ENCODE assay signal across 11 mouse cellular contexts in the genomic region with DNA sequence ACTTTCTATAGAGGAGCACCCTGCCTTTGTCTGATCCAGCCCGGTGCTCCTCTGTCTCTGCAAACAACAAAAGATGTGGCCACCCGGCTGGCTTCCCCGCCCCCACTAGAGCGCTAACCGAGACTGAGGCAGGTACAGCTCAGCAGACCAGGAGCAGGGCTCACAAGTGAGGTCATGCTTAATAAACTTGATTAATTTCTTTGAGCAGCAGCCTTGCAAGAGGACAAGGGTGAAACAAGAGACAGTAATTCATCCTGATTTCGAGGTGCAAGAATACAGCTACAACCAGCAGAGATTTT. TPM values are rescaled to one million over a fixed set of nuclear protein-coding genes. Genes with fewer than 3 reads are reported as not detected.
DNase-seq lines count a peak whose midpoint lies in the region; ATAC-seq lines count a peak whose summit lies in the region.
"Had no signal": no experiment of that assay in that cellular context is flagged by ENCODE, and none has a peak within 500 bp of the region (broad histone marks: within the 10 kb centered on the region; RNA-seq: fewer than 3 reads in every experiment).

No protein-coding gene starts in this region.

- H3K9ac ChIP-seq in kidney, embryonic 14.5 days (ENCODE audit: low read depth, low read length): no peak overlapping the region
- 0 out of 2 replicates have a peak overlapping the region, but pooled peaks have one; percentile 36 for H3K9ac ChIP-seq in embryonic facial prominence, embryonic 13.5 days
- peak overlapping the region; percentile 53 for H3K9ac ChIP-seq in hindbrain, embryonic 14.5 days
- peak overlapping the region; percentile 23 for H3K9ac ChIP-seq in neural tube, embryonic 13.5 days
- H3K9ac ChIP-seq in intestine, embryonic 15.5 days: no peak overlapping the region
- H3K9ac ChIP-seq: limb, embryonic 13.5 days had no signal

- H3K27ac ChIP-seq in kidney, embryonic 14.5 days (ENCODE audit: low read depth, low read length): peak overlapping the region; percentile 13; the same call in 1 of the 2 replicates
- no peak overlapping the region for H3K27ac ChIP-seq in embryonic facial prominence, embryonic 13.5 days
- peak overlapping the region; percentile 67 for H3K27ac ChIP-seq in hindbrain, embryonic 14.5 days
- peak overlapping the region; percentile 86 for H3K27ac ChIP-seq in neural tube, embryonic 13.5 days (replicated peaks)
- no peak overlapping the region for H3K27ac ChIP-seq in intestine, embryonic 15.5 days
- H3K27ac ChIP-seq: limb, embryonic 13.5 days had no signal

- ATAC-seq in kidney, embryonic 14.5 days (ENCODE audit: low FRiP score, low TSS enrichment): peak; percentile 87
- ATAC-seq in embryonic facial prominence, embryonic 13.5 days (ENCODE audit: insufficient number of reproducible peaks, insufficient read depth, low FRiP score, low TSS enrichment, low read depth): no peak
- ATAC-seq in hindbrain, embryonic 14.5 days (ENCODE audit: low FRiP score): 0 out of 2 replicates have a peak, but pooled peaks have one; percentile 56
- peak; percentile 71; the same call in 1 of the 2 replicates for ATAC-seq in neural tube, embryonic 13.5 days (ENCODE audit: low read depth)
- no peak for ATAC-seq in intestine, embryonic 15.5 days

- WGBS in kidney, embryonic 14.5 days: 7% methylated on average over 6 of the region's 6 CpGs
- 18% methylated on average over 6 of the region's 6 CpGs for WGBS in embryonic facial prominence, embryonic 13.5 days
- WGBS in hindbrain, embryonic 14.5 days: 8% methylated on average over 6 of the region's 6 CpGs
- 9% methylated on average over 6 of the region's 6 CpGs for WGBS in neural tube, embryonic 13.5 days
- 23% methylated on average over 6 of the region's 6 CpGs for WGBS in intestine, embryonic 15.5 days

- no peak overlapping the region for H3K4me2 ChIP-seq in kidney, embryonic 14.5 days (replicated peaks; ENCODE audit: low read depth, low read length)
- no peak overlapping the region for H3K4me2 ChIP-seq in embryonic facial prominence, embryonic 13.5 days
- H3K4me2 ChIP-seq in hindbrain, embryonic 14.5 days (replicated peaks): no peak overlapping the region
- H3K4me2 ChIP-seq in neural tube, embryonic 13.5 days: no peak overlapping the region
- H3K4me2 ChIP-seq in intestine, embryonic 15.5 days (replicated peaks): no peak overlapping the region
- H3K4me2 ChIP-seq: limb, embryonic 13.5 days had no signal

- no peaks in the 10 kb centered on the region for H3K9me3 ChIP-seq in kidney, embryonic 14.5 days (ENCODE audit: control insufficient read depth, low read length)
- H3K9me3 ChIP-seq in embryonic facial prominence, embryonic 13.5 days: no peaks in the 10 kb centered on the region
- H3K9me3 ChIP-seq in hindbrain, embryonic 14.5 days (ENCODE audit: control insufficient read depth, low read length): no peaks in the 10 kb centered on the region
- no peaks in the 10 kb centered on the region for H3K9me3 ChIP-seq in neural tube, embryonic 13.5 days
- no peaks in the 10 kb centered on the region for H3K9me3 ChIP-seq in intestine, embryonic 15.5 days
- H3K9me3 ChIP-seq: limb, embryonic 13.5 days had no signal

- no peak overlapping the region for H3K4me3 ChIP-seq in kidney, embryonic 14.5 days (ENCODE audit: low read length)
- H3K4me3 ChIP-seq in embryonic facial prominence, embryonic 13.5 days: no peak overlapping the region
- H3K4me3 ChIP-seq in hindbrain, embryonic 14.5 days (replicated peaks; ENCODE audit: low read length): no peak overlapping the region
- no peak overlapping the region for H3K4me3 ChIP-seq in neural tube, embryonic 13.5 days
- H3K4me3 ChIP-seq in intestine, embryonic 15.5 days (replicated peaks): no peak overlapping the region
- H3K4me3 ChIP-seq: limb, embryonic 13.5 days; myocyte had no signal

- no peaks in the 10 kb centered on the region for H3K36me3 ChIP-seq in kidney, embryonic 14.5 days (ENCODE audit: control insufficient read depth, insufficient read depth, low read length)
- no peaks in the 10 kb centered on the region for H3K36me3 ChIP-seq in embryonic facial prominence, embryonic 13.5 days
- no peaks in the 10 kb centered on the region for H3K36me3 ChIP-seq in hindbrain, embryonic 14.5 days (replicated peaks; ENCODE audit: control insufficient read depth, insufficient read depth)
- H3K36me3 ChIP-seq in neural tube, embryonic 13.5 days: no peaks in the 10 kb centered on the region
- H3K36me3 ChIP-seq in intestine, embryonic 15.5 days: no peaks in the 10 kb centered on the region
- H3K36me3 ChIP-seq: limb, embryonic 13.5 days had no signal

- DNase-seq in kidney, postnatal 14 days: no peak
- DNase-seq in hindbrain, embryonic 14.5 days (ENCODE audit: low spot score): peak; percentile 45
- no peak for DNase-seq in thymus, postnatal 14 days
- no peak for DNase-seq in left cerebral cortex, adult 11 months (ENCODE audit: low spot score)
- DNase-seq: gastrocnemius, postnatal 36 days had no signal

- peaks cover 11% of the 10 kb centered on the region for H3K4me1 ChIP-seq in kidney, embryonic 14.5 days (ENCODE audit: control insufficient read depth, insufficient read depth, low read length)
- H3K4me1 ChIP-seq in embryonic facial prominence, embryonic 13.5 days: peaks cover 5% of the 10 kb centered on the region
- peaks cover 14% of the 10 kb centered on the region for H3K4me1 ChIP-seq in hindbrain, embryonic 14.5 days (replicated peaks; ENCODE audit: control insufficient read depth, insufficient read depth, low read length)
- peaks cover 30% of the 10 kb centered on the region for H3K4me1 ChIP-seq in neural tube, embryonic 13.5 days (replicated peaks)
- H3K4me1 ChIP-seq in intestine, embryonic 15.5 days (replicated peaks): peaks cover 3% of the 10 kb centered on the region; the same call in 1 of the 2 replicates

- H3K27me3 ChIP-seq in kidney, embryonic 14.5 days (ENCODE audit: control insufficient read depth, insufficient read depth, low read length): no peaks in the 10 kb centered on the region
- H3K27me3 ChIP-seq in embryonic facial prominence, embryonic 13.5 days: no peaks in the 10 kb centered on the region
- H3K27me3 ChIP-seq in hindbrain, embryonic 14.5 days (ENCODE audit: control insufficient read depth, insufficient read depth, low read length): no peaks in the 10 kb centered on the region
- H3K27me3 ChIP-seq in neural tube, embryonic 13.5 days: no peaks in the 10 kb centered on the region
- no peaks in the 10 kb centered on the region for H3K27me3 ChIP-seq in intestine, embryonic 15.5 days (replicated peaks)
- H3K27me3 ChIP-seq: limb, embryonic 13.5 days had no signal

RNA-seq across cellular contexts. Expression of a gene that starts 8.5 kb away (rescaled TPM):
- 1.1 and 1.4 TPM in 2 replicates for polyA plus RNA-seq in kidney, embryonic 14.5 days (2014; fragmentation: Nextera tagmentation; extraction: Ambion mirVana)
- polyA plus RNA-seq in embryonic facial prominence, embryonic 13.5 days (2015; fragmentation: Nextera tagmentation; extraction: Ambion mirVana): 0.70 and 1.0 TPM in 2 replicates
- polyA plus RNA-seq in hindbrain, embryonic 14.5 days (2014; fragmentation: Nextera tagmentation; extraction: Ambion mirVana): 1.8 and 1.9 TPM in 2 replicates
- polyA plus RNA-seq in neural tube, embryonic 13.5 days (2015; fragmentation: Nextera tagmentation; extraction: Ambion mirVana): 1.2 and 2.7 TPM in 2 replicates
- polyA plus RNA-seq in intestine, embryonic 15.5 days (2015; fragmentation: Nextera tagmentation; extraction: Ambion mirVana): 1.4 and 2.2 TPM in 2 replicates

RNA-seq across cellular contexts. Expression of a gene that starts 22.5 kb away (rescaled TPM):
- 17.9 and 18.7 TPM in 2 replicates for polyA plus RNA-seq in kidney, embryonic 14.5 days (2014; fragmentation: Nextera tagmentation; extraction: Ambion mirVana)
- polyA plus RNA-seq in embryonic facial prominence, embryonic 13.5 days (2015; fragmentation: Nextera tagmentation; extraction: Ambion mirVana): 16.7 and 19.7 TPM in 2 replicates
- polyA plus RNA-seq in hindbrain, embryonic 14.5 days (2014; fragmentation: Nextera tagmentation; extraction: Ambion mirVana): 5.5 and 6.4 TPM in 2 replicates
- 6.5 and 8.3 TPM in 2 replicates for polyA plus RNA-seq in neural tube, embryonic 13.5 days (2015; fragmentation: Nextera tagmentation; extraction: Ambion mirVana)
- polyA plus RNA-seq in intestine, embryonic 15.5 days (2015; fragmentation: Nextera tagmentation; extraction: Ambion mirVana): 10.3 and 10.9 TPM in 2 replicates

RNA-seq across cellular contexts. Expression of a gene that starts 22.6 kb away (rescaled TPM):
- 29.0 and 42.5 TPM in 2 replicates for polyA plus RNA-seq in kidney, embryonic 14.5 days (2014; fragmentation: Nextera tagmentation; extraction: Ambion mirVana)
- 35.5 and 39.1 TPM in 2 replicates for polyA plus RNA-seq in embryonic facial prominence, embryonic 13.5 days (2015; fragmentation: Nextera tagmentation; extraction: Ambion mirVana)
- polyA plus RNA-seq in hindbrain, embryonic 14.5 days (2014; fragmentation: Nextera tagmentation; extraction: Ambion mirVana): 25.3 and 27.1 TPM in 2 replicates
- polyA plus RNA-seq in neural tube, embryonic 13.5 days (2015; fragmentation: Nextera tagmentation; extraction: Ambion mirVana): 26.5 and 33.0 TPM in 2 replicates
- 28.8 and 31.1 TPM in 2 replicates for polyA plus RNA-seq in intestine, embryonic 15.5 days (2015; fragmentation: Nextera tagmentation; extraction: Ambion mirVana)

RNA-seq across cellular contexts. Expression of a gene that starts 47.2 kb away (rescaled TPM):
- polyA plus RNA-seq in kidney, embryonic 14.5 days (2014; fragmentation: Nextera tagmentation; extraction: Ambion mirVana): 1.7 and 2.1 TPM in 2 replicates
- polyA plus RNA-seq in embryonic facial prominence, embryonic 13.5 days (2015; fragmentation: Nextera tagmentation; extraction: Ambion mirVana): 0.66 and 0.85 TPM in 2 replicates
- polyA plus RNA-seq in hindbrain, embryonic 14.5 days (2014; fragmentation: Nextera tagmentation; extraction: Ambion mirVana): 5.9 and 6.0 TPM in 2 replicates
- polyA plus RNA-seq in neural tube, embryonic 13.5 days (2015; fragmentation: Nextera tagmentation; extraction: Ambion mirVana): 7.7 and 8.1 TPM in 2 replicates
- 1.1 and 1.2 TPM in 2 replicates for polyA plus RNA-seq in intestine, embryonic 15.5 days (2015; fragmentation: Nextera tagmentation; extraction: Ambion mirVana)
- polyA plus RNA-seq: myocyte had no signal

Comparison
In these comparisons a context has a peak if more than half of its experiments do, and no peak if none do; other contexts are left out.
1. ATAC-seq: peak in kidney, embryonic 14.5 days (single experiment), hindbrain, embryonic 14.5 days (single experiment) and neural tube, embryonic 13.5 days (single experiment); none in embryonic facial prominence, embryonic 13.5 days (single experiment) and intestine, embryonic 15.5 days (single experiment).
2. H3K27ac ChIP-seq: peak in kidney, embryonic 14.5 days (single experiment), hindbrain, embryonic 14.5 days (single experiment) and neural tube, embryonic 13.5 days (single experiment); none in embryonic facial prominence, embryonic 13.5 days (single experiment) and intestine, embryonic 15.5 days (single experiment).
3. H3K9ac ChIP-seq: peak in embryonic facial prominence, embryonic 13.5 days (single experiment), hindbrain, embryonic 14.5 days (single experiment) and neural tube, embryonic 13.5 days (single experiment); none in kidney, embryonic 14.5 days (single experiment) and intestine, embryonic 15.5 days (single experiment).